Mouse (Mus musculus) liver (tissue): Measurements from ENCODE around the gene Mapre1.

Experiments
- DNase-seq: peaks from one replicate; pipeline ENCODE4 v3.0.0-alpha.2; 2020; ENCODE audit warnings: mixed read lengths

The Mapre1 gene

GRCm38 (mm10) chr2:153779394-153779981 is 38.4 kb downstream of the Mapre1 start, which contains the start of gene Efcab8:
Gene Efcab8, plus strand, starts transcription at chr2:153779931.
- DNase-seq: peak; percentile 22

- peak; percentile 64 for DNase-seq
Measured at GRCm38 (mm10) chr2:153781181-153781580, 40.1 kb downstream of the Mapre1 start.

- DNase-seq: no peak
Measured at GRCm38 (mm10) chr2:153784668-153785067, 43.6 kb downstream of the Mapre1 start.

GRCm38 (mm10) chr2:153793366-153793765 is 52.3 kb downstream of the Mapre1 start:
- DNase-seq: no peak

- DNase-seq: peak; percentile 42
Measured at GRCm38 (mm10) chr2:153795090-153795489, 54.0 kb downstream of the Mapre1 start.

- peak; percentile 60 for DNase-seq
Measured at GRCm38 (mm10) chr2:153807464-153807863, 66.4 kb downstream of the Mapre1 start.

- no peak for DNase-seq
Measured at GRCm38 (mm10) chr2:153808146-153808545, 67.1 kb downstream of the Mapre1 start.

GRCm38 (mm10) chr2:153808841-153809240 is 67.8 kb downstream of the Mapre1 start:
- DNase-seq: no peak

GRCm38 (mm10) chr2:153809921-153810320 is 68.8 kb downstream of the Mapre1 start:
- no peak for DNase-seq

- DNase-seq: no peak
Measured at GRCm38 (mm10) chr2:153822005-153822543, 81.0 kb downstream of the Mapre1 start.
